Mouse (Mus musculus) Patski (cell line): Measurements from ENCODE around the gene 1700003E16Rik. TPM values are rescaled to one million over a fixed set of nuclear protein-coding genes. Genes with fewer than 3 reads are reported as not detected.

ENCODE experiments used
- ATAC-seq: fragments of 100-300 bp; one replicate; pipeline ENCODE4 v1.8.0; 2021
- CTCF ChIA-PET: fragments of 350-600 bp; sonication (Branson Sonifier 250); formaldehyde crosslinking; loops from one replicate; lab custom pipeline; 2022; ENCODE audit warnings: inconsistent platforms; lab: Charles Lee
- POLR2A ChIA-PET: fragments of 350-600 bp; sonication (Branson Sonifier 250); formaldehyde crosslinking; loops from one replicate; lab custom pipeline; 2022; ENCODE audit warnings: antibody characterized with exemption, inconsistent platforms; lab: Charles Lee
- DNase-seq: peaks from one replicate; pipeline ENCODE4 v3.0.0-alpha.2; 2011; ENCODE audit warnings: low read depth, low spot score
- H3K27me3 ChIP-seq: fragments of 371-371 bp; one replicate; pipeline ENCODE4 v1.5.1; 2021
- CTCF ChIP-seq: fragments of 100-300 bp; IDR thresholded peaks from one replicate; pipeline ENCODE4 v1.5.1; 2021
- in situ Hi-C: fragments of 300-500 bp; cut with MboI; formaldehyde crosslinking; loops from 3 replicates; pipeline ENCODE4 v1.11.1; 2018; ENCODE audit warnings: low pct_unique_long_range_greater_than_20kb, mixed read lengths
- polyA plus RNA-seq: library from polyadenylated mRNA; unstranded; gene quantifications from one replicate; pipeline ENCODE4 v1.2.3, GENCODE M21; 2021

1700003E16Rik gene
- polyA plus RNA-seq, 1 experiment from 2014 or later = 5.9 TPM

GRCm38 (mm10) chr6:83210495-83210894, 54.3 kb downstream of the 1700003E16Rik start:
- no peak for DNase-seq
- ChIA-PET POLR2A (no interaction called here), CTCF (interaction anchor here (1.6 to 2.1 kb wide), 2 partner anchors 55 to 57 kb away, joined by 6 to 9 read pairs; no protein-coding TSS in a partner anchor)
- no peak for TF ChIP-seq CTCF
- in situ Hi-C loops = loop anchor here (5.0 kb wide), 2 partner anchors 43 to 57 kb away; partner anchors contain the start of gene Dctn1
- peaks cover 13% of the 10 kb centered on the region for H3K27me3 ChIP-seq
- ATAC-seq = no peak

- H3K27me3 ChIP-seq = peaks cover 13% of the 10 kb centered on the region
- in situ Hi-C loops = loop anchor here (5.0 kb wide), 2 partner anchors 44 to 56 kb away; partner anchors contain the start of gene Dctn1
- ATAC-seq = no peak
- ChIA-PET CTCF (interaction anchor here (0.7 to 2.1 kb wide), 4 partner anchors 9 to 56 kb away, joined by 3 to 9 read pairs (median 4); partner anchors contain the start of gene Dctn1), POLR2A (no interaction called here)
- no peak for DNase-seq
- TF ChIP-seq CTCF = no peak
These were observed 55.3 kb downstream of the 1700003E16Rik start for GRCm38 (mm10) chr6:83211526-83211925.

Other genes with a start within 250 kb of the 1700003E16Rik start
- 2.1 TPM for gene Sema4f, start 216.6 kb upstream of the 1700003E16Rik start, polyA plus RNA-seq
- gene M1ap, start 209.5 kb upstream of the 1700003E16Rik start, polyA plus RNA-seq = not detected
- 17.9 TPM for gene Dok1, start 122.9 kb upstream of the 1700003E16Rik start, polyA plus RNA-seq
- gene Loxl3, start 122.2 kb upstream of the 1700003E16Rik start, polyA plus RNA-seq = 2.5 TPM
- 160 TPM for gene Aup1, start 101.9 kb upstream of the 1700003E16Rik start, polyA plus RNA-seq
- gene Htra2, start 101.1 kb upstream of the 1700003E16Rik start, polyA plus RNA-seq = 63.1 TPM
- 0.51 TPM for gene Dqx1, start 98.6 kb upstream of the 1700003E16Rik start, polyA plus RNA-seq
- gene Tlx2, start 86.1 kb upstream of the 1700003E16Rik start, polyA plus RNA-seq = 0.24 TPM
- gene Pcgf1, start 78.5 kb upstream of the 1700003E16Rik start, polyA plus RNA-seq = 19.7 TPM
- 0.51 TPM for gene Lbx2, start 70.0 kb upstream of the 1700003E16Rik start, polyA plus RNA-seq
- gene Ccdc142, start 54.8 kb upstream of the 1700003E16Rik start, polyA plus RNA-seq = 3.5 TPM
- gene Gm42688, start 54.8 kb upstream of the 1700003E16Rik start, polyA plus RNA-seq = 3.7 TPM
- gene Mrpl53, start 47.4 kb upstream of the 1700003E16Rik start, polyA plus RNA-seq = 93.4 TPM
- 34.6 TPM for gene Mogs, start 40.9 kb upstream of the 1700003E16Rik start, polyA plus RNA-seq
- gene Wbp1, start 34.8 kb upstream of the 1700003E16Rik start, polyA plus RNA-seq = 95.1 TPM
- gene Ino80b, start 31.0 kb upstream of the 1700003E16Rik start, polyA plus RNA-seq = 46.4 TPM
- gene Rtkn, start 20.9 kb upstream of the 1700003E16Rik start, polyA plus RNA-seq = 16.3 TPM
- 18.9 TPM for gene Wdr54, start within 50 bp of the 1700003E16Rik start, polyA plus RNA-seq
- 121 TPM for gene Dctn1, start 9.5 kb downstream of the 1700003E16Rik start, polyA plus RNA-seq
- gene Slc4a5, start 63.4 kb downstream of the 1700003E16Rik start, polyA plus RNA-seq = 0.04 TPM
- 117 TPM for gene Mthfd2, start 169.5 kb downstream of the 1700003E16Rik start, polyA plus RNA-seq
- gene Mob1a, start 169.6 kb downstream of the 1700003E16Rik start, polyA plus RNA-seq = 90.6 TPM
- 126 TPM for gene Bola3, start 192.7 kb downstream of the 1700003E16Rik start, polyA plus RNA-seq